Mouse (Mus musculus): ENCODE data around the gene Armh3.
"Not testable (repeated sequence)": the region's sequence is repeated elsewhere in the genome, so short reads cannot be mapped to it uniquely, and the experiment has no call there.

Gene Armh3

DNA sequence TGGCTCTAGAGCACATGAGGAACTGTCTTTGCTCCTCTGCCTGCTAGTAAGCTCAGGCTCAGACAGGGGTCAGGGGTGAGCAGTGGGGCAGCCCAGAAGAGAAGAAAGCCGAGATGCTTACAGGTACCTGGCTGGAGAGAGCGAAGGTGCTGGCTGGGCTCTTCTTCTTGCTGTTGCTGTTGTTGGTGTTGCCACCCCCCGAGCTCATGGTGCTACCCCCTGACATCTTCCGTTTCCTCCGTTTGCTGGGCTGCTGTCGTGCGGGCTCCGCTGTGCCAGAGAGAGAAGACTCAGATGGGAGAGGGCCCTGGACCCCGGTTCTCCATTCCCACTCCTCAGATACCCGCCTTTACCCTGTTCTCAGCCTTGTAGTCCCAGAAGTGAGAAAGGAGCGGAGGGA, 35.6 kb upstream of the Armh3 start:
- DNase-seq (ENCODE audit: low spot score in 2 of 2) = no peak

DNA sequence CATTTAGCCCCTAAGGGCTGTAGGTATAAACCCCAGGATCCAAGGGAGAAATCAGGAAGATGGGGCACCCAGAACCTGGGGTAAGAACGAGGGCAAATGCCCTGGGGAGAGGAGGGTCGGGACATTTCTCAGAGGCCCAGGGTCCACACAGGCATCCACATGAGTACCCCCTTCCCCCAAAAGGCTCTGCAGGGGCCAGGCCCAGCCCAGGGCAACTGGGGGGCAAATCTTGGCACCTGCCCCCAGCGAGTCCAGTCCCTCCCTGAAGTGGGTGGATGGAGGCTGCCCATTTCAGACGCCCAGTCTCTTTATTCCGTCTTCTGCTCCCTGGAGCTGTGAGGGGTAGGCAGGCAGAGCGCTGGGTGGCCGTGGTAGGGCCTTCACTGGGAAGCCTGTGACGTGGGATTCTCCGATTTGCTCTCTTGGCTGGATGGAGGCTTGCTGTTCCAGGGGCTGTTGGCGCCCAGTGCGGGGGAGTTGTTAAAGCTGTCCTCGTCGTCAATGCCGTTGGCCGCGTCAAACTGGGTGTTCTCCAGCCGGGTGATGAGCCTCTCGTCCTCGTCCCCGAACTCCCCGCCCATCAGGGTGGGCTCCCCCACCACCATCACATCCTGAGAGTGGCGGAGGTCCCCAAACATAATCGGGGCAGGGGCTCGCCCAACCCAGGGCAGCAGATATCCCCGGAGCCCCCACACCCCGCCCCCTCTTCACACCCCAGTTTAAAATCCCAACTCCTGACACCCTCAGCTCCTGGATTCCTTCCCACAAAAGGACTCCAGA, 34.6 kb upstream of the Armh3 start:
- DNase-seq (ENCODE audit: low spot score in 2 of 2) = peak; percentile 52 to 56

DNA sequence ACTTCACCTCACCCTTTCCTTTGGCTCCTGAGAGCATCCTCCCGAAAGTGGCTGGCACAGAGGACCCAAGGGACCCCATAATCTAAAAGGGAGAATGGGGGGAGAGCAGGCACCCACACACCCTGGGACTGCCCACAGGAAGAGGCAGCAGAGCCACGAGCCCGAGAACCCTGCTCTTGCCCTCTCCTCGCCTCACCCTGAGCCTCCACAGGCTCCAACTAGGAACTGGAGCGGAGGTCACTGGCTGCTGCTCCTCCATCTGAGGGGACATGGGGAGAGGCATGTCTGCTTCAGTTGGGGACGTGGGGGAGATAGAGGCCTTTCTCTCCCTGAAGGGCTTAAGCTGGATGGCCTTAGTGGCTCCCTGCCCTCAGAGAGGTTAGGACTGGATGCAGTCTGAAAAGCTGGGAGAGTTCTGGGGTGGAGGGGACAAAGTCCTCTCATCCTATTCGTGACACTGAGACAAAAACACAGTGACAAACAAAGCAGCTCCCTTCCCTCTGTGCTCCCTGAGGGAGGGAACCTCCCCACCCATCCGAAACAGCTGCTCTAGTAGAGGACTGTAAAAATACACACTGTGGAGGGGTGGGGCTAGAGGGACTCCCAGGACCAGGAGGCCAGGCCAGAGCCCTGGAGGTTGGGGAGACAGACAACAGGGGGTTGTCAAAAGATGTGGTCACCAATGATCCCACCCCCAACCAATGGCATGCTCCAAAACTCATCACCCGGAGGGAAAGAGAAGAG, 33.6 kb upstream of the Armh3 start:
- no peak for DNase-seq (ENCODE audit: low spot score in 2 of 2)

DNA sequence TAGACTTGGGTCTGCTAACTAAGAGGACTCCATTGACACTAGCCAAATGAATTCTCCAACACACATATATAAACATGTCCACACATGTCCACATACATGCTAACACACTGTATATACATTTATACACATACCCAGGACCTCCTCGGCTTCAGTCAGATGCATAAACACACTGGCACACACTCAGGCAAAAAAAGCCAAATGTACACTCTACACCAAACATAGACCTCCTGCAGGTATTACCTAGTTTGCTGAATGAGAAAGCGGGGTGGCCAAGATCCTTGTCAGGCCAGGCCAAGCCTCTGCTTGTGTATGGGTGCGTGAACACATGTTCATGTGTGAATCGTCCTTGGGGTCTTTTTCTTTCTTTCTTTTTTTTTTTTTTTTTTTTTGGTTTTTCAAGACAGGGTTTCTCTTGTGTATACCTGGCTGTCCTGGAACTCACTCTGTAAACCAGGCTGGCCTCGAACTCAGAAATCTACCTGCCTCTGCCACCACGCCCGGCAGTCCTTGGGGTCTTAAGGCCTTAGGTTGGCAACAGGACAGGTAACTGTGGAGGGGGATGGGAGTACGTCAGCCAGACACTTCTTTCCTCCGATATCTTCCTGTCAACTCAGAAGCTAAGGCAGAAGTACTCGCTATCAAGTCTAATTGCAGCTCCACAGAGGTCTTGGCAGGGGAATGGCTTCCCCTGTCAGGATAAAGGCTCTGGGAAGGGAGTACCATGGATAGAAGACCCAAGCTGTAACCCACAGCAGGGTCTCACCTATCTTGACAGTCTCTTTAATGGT, 32.1 kb upstream of the Armh3 start:
- no peak for DNase-seq (ENCODE audit: low spot score in 2 of 2)

DNA sequence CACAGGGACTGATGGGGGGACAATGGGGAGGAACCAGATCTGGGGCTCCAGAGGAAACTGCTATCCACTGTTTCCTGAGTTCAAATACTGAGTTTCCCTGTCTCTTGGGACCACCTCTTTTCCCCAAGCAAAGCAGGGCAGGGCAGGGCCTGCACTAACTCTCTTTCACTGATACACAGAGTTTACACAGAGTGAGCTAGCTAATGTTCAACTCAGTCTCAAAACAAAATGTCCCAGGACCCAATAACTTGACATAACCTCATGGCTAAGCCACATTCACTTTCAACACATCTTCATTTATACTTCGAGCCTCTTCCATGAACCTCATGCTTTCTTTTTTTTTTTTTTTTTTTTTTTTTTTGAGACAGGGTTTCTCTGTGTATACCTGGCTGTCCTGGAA, 31.4 kb upstream of the Armh3 start:
- DNase-seq (ENCODE audit: low spot score in 2 of 2) = no peak

DNA sequence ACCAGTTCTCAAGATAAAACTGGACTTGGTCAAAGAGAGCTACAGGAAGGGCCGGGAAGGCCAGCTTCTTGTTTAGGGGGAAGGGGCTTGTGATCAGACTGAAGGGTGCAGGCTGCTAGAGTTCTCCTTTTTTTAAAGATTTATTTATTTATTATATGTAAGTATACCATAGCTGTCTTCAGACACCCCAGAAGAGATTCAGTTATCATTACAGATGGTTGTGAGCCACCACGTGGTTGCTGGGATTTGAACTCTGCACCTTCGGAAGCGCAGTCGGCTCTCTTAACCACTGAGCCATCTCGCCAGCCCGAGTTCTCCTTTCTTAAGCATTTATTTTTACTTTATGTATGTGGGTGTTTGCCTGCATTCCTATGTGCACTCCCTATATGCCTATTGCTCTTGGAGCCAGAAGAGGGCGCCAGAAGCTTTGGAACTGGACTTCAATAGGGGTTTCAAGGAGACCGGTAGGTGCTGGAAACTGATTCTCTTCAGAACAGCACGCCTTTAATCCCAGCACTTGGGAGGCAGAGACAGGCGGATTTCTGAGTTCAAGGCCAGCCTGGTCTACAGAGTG, 30.5 kb upstream of the Armh3 start:
- no peak for DNase-seq (ENCODE audit: low spot score in 2 of 2)

DNA sequence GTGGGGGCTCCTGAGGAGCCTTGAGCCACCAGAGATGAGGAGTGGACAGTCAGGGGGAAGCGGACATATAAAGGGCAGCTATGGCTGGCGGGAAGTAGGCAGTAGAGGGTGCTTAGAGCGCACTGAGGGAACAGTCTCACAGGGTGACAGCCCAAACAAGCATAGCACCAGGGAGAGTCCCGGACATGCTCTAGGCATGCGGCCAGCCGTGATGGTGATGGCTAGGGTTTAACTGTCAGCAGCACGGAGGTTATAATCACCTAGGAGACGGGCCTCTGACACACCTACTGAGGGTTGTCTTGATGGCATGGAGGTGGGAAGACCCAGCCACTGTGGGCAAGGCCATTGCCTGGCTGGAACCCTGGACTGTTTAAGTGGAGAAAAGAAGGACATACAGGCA, 28.3 kb upstream of the Armh3 start:
- DNase-seq (ENCODE audit: low spot score in 2 of 2) = no peak

DNA sequence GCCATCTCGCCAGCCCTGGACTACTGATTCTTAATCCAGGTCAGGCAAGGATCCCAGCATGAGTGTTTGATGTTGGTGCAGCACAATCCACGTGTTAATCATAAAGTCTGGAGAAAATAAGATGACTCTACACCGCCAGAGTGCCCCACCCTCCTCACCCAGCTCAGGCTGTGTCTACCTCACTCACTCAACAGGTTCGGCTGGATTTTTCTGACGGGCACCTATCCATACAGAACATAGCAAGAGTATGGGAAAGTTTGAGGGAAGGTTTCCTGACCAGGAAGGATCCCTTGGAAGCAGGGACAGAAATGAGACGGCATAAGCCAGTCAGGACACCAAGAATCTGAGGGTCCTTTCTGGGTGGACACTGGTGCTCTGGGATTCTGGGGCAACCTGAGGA, 26.7 kb upstream of the Armh3 start:
- DNase-seq (ENCODE audit: low spot score in 2 of 2) = no peak

DNA sequence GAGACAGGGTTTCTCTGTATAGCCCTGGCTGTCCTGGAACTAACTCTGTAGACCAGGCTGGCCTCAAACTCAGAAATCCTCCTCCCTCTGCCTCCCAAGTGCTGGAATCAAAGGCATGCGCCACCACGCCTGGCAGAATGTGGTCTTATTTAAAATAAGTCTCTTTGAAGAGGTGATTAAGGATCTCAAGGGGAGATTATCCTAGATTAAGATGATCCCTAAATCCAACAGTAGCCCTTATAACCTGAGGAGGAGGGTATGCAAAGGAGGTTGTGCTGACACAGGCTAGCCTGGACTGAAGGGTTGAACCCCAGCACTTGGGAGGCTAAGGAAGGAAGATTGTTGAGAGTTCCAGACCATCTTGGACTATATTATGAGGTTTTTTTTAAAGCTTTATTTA, 17.7 kb upstream of the Armh3 start:
- DNase-seq (ENCODE audit: low spot score in 2 of 2) = no peak

DNA sequence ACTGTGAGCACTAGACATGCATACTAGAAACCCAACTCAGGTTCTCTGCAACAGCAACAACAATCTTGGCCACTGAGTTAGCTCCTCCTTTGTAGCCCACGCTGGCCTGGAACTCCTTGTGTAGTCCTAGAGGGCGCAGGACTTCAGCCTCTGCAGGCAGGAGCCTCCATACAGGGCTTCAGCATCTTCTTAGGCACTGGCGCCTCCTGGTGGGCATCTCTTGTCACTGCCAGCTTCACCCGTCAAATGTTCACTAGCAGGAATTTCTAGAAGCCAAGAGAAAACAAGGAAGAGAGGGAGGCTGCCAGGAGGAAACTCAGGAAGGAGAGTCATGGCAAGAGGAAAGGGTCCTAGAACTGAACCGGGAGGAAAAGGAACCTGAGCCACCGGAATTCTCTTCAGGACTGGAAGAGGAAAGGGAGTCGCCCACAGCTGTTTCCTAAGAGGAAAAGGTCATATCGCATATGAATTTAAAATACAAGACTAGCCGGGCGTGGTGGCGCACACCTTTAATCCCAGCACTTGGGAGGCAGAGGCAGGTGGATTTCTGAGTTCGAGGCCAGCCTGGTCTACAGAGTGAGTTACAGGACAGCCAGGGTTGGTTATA, 16.4 kb upstream of the Armh3 start:
- peak; percentile 87 to 92 for DNase-seq (ENCODE audit: low spot score in 2 of 2)

DNA sequence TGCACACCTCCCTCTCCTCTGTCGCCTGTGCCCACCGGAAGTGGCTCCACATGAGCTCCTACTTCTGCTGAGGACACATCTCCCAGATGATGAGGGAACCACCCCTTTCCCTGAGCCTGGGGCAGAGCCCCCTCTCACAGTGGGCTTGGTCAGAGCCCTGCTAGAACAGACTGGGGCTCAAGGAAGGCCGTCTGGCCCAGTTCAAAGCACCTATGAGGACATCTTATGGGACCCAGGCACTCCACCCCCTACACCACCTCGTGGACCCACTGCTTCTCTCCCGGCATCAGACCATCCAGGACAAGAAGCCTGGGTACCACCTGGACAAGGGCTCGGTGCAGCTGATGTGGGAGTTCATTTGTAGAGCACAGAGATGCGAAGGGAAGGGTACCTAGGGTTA, 7.4 kb upstream of the Armh3 start:
- no peak for DNase-seq (ENCODE audit: low spot score in 2 of 2)

DNA sequence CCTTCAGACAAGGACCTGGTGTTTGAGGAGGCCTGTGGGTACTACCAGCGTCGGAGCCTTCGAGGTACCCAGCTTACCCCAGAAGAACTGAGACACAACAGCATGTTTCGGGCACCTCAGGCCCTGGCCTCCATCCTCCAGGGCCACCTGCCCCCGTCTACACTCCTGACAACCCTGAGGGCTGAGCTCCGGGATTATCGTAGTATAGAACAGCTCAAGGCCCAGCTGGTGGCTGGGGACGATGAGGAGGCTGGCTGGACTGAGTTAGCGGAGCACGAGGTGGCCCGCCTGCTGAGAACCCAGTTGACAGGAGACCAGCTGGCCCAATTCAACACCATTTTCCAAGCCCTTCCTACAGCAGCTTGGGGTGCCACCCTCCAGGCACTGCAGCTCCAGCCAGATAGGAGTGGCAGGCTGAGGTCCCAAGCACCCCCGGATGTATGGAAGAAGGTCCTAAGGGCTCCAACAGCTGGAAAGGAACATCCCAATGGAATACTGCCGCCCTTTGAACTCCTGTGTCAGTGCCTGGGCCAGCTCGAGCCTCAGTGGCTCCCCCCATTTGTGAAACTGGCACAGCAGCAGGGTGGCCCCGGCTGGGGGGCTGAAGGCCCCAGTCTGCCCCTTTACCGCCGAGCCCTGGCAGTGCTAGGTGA, 6.7 kb upstream of the Armh3 start:
- DNase-seq (ENCODE audit: low spot score in 2 of 2) = no peak

DNA sequence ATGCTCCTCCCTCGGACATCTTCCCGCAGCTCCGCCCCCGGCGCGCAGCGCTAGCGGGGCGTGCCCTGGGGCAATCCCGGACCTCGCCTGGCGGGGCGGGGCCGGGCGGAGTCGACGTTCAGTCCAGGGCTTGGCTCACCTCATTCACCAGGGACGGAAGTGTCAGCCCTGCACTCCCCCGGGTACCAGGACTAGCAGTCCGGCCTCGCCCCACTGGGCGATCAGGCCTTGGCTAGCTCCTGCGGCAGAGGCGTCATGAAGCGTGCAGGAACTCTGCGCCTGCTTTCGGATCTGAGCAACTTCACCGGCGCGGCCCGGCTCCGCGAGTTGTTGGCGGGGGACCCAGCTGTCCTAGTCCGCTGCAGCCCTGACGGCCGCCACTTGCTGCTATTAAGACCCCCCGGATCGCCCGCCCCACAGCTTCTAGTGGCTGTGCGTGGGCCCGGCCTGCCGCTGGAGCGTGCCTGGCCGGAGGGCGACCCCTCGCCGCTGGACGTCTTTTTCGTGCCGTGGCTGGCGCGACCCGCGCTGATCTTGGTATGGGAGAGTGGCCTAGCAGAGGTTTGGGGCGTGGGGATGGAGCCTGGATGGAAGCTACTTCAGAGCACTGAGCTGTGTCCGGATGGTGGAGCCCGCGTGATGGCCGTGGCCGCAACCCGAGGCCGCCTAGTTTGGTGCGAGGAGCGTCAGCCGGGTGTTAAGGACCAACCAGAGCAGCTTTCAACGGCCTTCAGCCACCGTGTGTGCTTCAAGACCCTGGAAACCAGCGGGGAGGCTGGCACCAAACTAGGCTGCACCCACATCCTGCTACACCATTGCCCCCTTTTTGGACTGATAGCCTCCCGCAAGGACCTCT, 5.3 kb upstream of the Armh3 start, which contains the start of gene Hps6:
TSS of gene Hps6 (plus strand) at position 138 of the 856 bp plus-strand sequence.
- peak; percentile 62 for DNase-seq (ENCODE audit: low spot score in 2 of 2)

DNA sequence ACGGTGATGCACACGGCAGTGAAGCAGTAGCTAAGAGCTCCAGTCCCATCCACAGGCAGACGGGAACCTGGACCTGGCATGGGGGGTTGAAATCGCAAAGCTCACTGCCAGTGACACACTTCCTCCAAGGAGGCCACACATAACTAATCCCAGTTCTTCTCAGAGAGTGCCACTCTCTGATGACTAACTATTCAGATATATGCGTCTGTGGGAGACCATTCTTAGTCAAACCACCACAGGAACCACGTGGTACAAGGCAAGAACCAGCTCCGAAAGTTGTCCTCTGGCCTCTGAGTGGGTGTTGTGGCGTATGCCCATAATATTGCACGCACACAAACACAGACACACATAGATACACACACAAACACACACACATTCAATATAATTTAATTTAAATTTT, 4.0 kb upstream of the Armh3 start:
- DNase-seq (ENCODE audit: low spot score in 2 of 2) = no peak

DNA sequence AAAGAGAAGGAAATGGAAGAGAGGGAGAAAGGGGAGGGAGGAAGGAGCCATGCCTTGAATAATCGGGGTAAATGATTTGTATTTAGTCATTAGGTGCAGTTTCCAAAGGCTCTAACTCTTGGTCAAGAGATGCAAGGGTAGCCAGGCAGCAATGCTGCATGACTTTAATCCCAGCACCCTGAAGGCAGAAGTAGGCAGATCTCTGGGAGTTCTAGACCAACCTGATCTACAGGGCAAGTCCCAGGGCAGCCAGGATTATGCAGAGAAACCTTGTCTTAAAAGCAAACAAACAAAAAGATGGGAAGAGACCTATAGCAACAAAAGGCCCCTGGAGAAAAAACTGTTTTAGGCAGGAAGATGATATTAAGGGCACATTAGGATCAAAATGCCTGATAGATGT, 1.1 kb upstream of the Armh3 start:
- no peak for DNase-seq (ENCODE audit: low spot score in 2 of 2)

DNA sequence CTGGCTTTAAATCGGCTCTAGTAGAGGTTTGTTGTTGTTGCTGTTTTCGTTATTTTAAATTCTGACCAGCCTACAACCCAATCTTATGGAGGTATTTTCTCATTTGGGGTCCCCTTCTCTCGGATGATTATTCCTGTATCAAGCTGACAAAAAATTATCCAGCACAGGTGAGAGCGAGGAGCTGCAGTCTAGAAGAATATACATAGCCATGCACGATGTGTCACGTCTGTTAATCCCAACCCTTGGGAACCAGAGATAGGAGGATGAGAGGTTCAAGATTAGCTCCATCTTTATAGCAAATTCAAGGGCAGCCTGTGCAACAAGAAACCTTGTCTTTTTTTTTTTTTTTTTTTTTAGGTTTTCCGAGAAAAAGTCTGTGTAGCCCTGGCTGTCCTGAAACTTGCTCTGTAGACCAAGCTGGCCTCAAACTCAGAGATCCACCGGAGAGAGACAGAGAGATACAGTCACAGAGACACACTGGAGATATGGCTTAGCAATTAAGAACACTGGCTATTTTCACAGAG, 468 bp upstream of the Armh3 start:
- no peak for DNase-seq (ENCODE audit: low spot score in 2 of 2)

DNA sequence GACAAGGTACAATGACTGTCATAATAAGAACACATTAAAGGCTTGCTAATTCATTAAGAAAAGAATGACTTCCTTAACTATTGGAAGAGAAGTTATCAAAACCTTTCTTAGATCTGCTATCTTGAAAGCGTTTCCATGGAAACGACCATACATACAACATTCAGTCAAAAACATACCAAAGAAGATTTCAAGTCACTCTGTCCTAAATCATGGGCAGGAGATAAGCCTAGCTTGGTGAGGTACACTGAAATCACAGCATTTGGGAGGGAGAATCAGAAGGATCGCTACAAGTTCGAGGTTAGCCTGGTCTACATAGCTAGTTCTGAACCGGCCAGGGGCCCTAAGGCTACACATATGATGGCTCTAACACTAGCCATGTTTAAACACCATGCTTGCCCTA, 923 bp downstream of the Armh3 start:
- DNase-seq (ENCODE audit: low spot score in 2 of 2) = no peak

DNA sequence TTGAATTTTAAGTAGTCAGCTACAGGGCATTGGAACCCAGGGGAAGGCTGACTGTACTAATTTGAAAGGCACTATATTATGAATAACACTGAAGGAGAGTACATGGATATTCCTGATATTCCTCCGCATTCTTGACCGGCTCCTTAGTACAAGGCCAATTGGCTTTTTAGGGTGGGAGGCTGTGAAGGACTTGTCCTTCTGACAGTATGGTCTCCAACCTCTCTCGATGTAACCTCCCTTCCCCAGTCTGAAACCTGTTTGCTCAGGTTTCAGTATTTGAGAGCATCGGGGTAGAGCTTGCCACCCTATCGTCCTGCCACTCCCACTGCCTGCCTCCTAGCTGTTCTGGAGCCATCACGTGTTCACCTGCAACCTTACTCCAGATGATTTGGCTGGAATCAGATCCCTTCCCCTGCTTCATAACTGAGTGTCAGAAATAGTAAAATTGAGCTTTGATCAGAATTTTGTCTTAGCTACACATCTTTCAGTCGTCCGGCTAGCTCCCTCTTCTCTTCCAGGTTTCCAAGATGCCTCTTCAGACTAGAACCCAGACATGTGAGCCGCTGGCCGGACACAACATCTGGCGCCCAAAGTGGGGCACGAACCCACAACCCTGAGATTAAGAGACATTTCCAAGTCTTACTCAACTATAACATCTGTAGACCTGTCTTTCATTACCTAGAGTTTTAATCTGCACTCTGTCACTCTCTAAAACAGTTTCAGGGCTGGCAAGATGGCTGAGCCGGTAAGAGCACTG, 4.1 kb downstream of the Armh3 start:
- no peak for DNase-seq (ENCODE audit: low spot score in 2 of 2)

DNA sequence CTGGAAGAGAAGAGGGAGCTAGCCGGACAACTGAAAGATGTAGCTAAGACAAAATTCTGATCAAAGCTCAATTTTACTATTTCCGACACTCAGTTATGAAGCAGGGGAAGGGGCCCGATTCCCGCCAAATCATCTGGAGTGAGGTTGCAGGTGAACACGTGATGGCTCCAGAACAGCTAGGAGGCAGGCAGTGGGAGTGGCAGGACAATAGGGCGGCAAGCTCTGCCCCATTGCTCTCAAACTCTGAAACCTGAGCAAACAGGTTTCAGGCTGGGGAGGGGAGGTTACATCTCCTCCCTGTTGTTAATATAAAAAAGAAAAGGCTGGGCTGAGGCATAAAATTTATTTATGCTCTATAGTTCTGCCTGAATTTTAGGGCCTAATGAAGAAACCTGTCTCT, 4.8 kb downstream of the Armh3 start:
- not testable (repeated sequence) for DNase-seq (ENCODE audit: low spot score in 2 of 2)

Data from frontal cortex, postnatal 36 days (tissue).